Mouse (Mus musculus) midbrain, postnatal 0 days (tissue): ENCODE data around the gene Maml3. TPM values are rescaled to one million over a fixed set of nuclear protein-coding genes. Genes with fewer than 3 reads are reported as not detected.

ENCODE experiments used
- ATAC-seq: fragments of 200-750 bp; cut with Nextera tagmentation; 2 replicates; pipeline ENCODE4 v1.8.0; 2017; ENCODE audit warnings: moderate number of reproducible peaks, mild to moderate bottlenecking, moderate TSS enrichment, moderate library complexity; ENCODE audit not compliant: low FRiP score
- DNase-seq: peaks from one replicate; pipeline ENCODE4 v3.0.0-alpha.2; 2015; ENCODE audit warnings: low spot score
- H3K27ac ChIP-seq: fragments of 300-500 bp; sonication (generic); 2 replicates; pipeline ENCODE4 v1.5.1; 2014; ENCODE audit warnings: low read depth, mild to moderate bottlenecking, low read length, mixed read lengths
- H3K27me3 ChIP-seq: fragments of 300-500 bp; sonication (generic); 2 replicates; pipeline ENCODE4 v1.6.1; 2014; ENCODE audit warnings: low read length, control low read depth, mixed read lengths; ENCODE audit not compliant: insufficient read depth
- H3K36me3 ChIP-seq: fragments of 300-500 bp; sonication (generic); 2 replicates; pipeline ENCODE4 v1.6.1; 2014; ENCODE audit warnings: low read length, control low read depth, mixed read lengths; ENCODE audit not compliant: insufficient read depth
- H3K4me1 ChIP-seq: fragments of 300-500 bp; sonication (generic); 2 replicates; pipeline ENCODE4 v1.6.1; 2014; ENCODE audit warnings: mild to moderate bottlenecking, control low read depth, antibody characterized with exemption, low read length, mixed read lengths; ENCODE audit not compliant: insufficient read depth
- H3K4me2 ChIP-seq: fragments of 300-500 bp; sonication (generic); 2 replicates; pipeline ENCODE4 v1.6.1; 2014; ENCODE audit warnings: low read depth, mild to moderate bottlenecking, low read length, mixed read lengths; ENCODE audit not compliant: poor library complexity, severe bottlenecking
- H3K4me3 ChIP-seq: fragments of 300-500 bp; sonication (generic); 2 replicates; pipeline ENCODE4 v1.5.1; 2014; ENCODE audit warnings: low read depth, mild to moderate bottlenecking, low read length, moderate library complexity
- H3K9ac ChIP-seq: fragments of 300-500 bp; sonication (generic); replicated peaks from 2 replicates; pipeline ENCODE4 v1.6.1; 2014; ENCODE audit warnings: mild to moderate bottlenecking, low read length, moderate library complexity, mixed read lengths; ENCODE audit not compliant: poor library complexity, severe bottlenecking
- H3K9me3 ChIP-seq: fragments of 300-500 bp; sonication (generic); 2 replicates; pipeline ENCODE4 v1.6.1; 2016; ENCODE audit warnings: low read length, control low read depth
- CTCF ChIP-seq: IDR thresholded peaks from 2 replicates; pipeline ENCODE4 v1.5.1; 2016; ENCODE audit warnings: antibody characterized with exemption, mild to moderate bottlenecking
- WGBS: fragments of 180-500 bp; shearing (Covaris S2); extraction: QIAGEN DNeasy Blood & Tissue Kit; methylation state at CpG from one replicate; pipeline ENCODE4 v1.1.7; 2014; 5-methylcytosine and 5-hydroxymethylcytosine counted together
- polyA plus RNA-seq: library from polyadenylated mRNA; unstranded; fragments of >200 nt; fragmentation: Nextera tagmentation; extraction: Ambion mirVana; gene quantifications from 2 replicates; pipeline ENCODE4 v1.2.1, GENCODE M21; 2015
- total RNA-seq: library from RNA; depleted of rRNA; stranded (reverse); fragments of >200 nt; gene quantifications from 2 replicates; pipeline ENCODE4 v1.2.3, GENCODE M21; 2014

The Maml3 gene
- total and polyA plus RNA-seq, 2 experiments from 2014 or later, result 3.9 to 20.2 TPM

GRCm38 (mm10) chr3:51661880-51662550 lies 442.9 kb downstream of the Maml3 start:
- Histone ChIP-seq H3K36me3 (no peaks in the 10 kb centered on the region), H3K4me2 (no peak overlapping the region), H3K4me3 (no peak overlapping the region), H3K9ac (no peak overlapping the region), H3K4me1 (no peaks in the 10 kb centered on the region), H3K9me3 (no peaks in the 10 kb centered on the region), H3K27ac (no peak overlapping the region), H3K27me3 (no peaks in the 10 kb centered on the region)
- DNase-seq (no peak), ATAC-seq (no peak)
- WGBS, result 84% methylated on average over 11 of the region's 11 CpGs
- no peak for TF ChIP-seq CTCF

GRCm38 (mm10) chr3:51661376-51661775 lies 443.5 kb downstream of the Maml3 start:
- DNase-seq (no peak), ATAC-seq (no peak)
- Histone ChIP-seq H3K9me3 (no peaks in the 10 kb centered on the region), H3K27ac (no peak overlapping the region), H3K27me3 (no peaks in the 10 kb centered on the region), H3K36me3 (no peaks in the 10 kb centered on the region), H3K4me2 (no peak overlapping the region), H3K4me3 (no peak overlapping the region), H3K9ac (no peak overlapping the region), H3K4me1 (no peaks in the 10 kb centered on the region)
- TF ChIP-seq CTCF, result no peak
- WGBS, result 67% methylated on average over 5 of the region's 5 CpGs

GRCm38 (mm10) chr3:51660821-51661276 lies 444.0 kb downstream of the Maml3 start:
- Histone ChIP-seq H3K4me1 (no peaks in the 10 kb centered on the region), H3K9ac (no peak overlapping the region), H3K36me3 (no peaks in the 10 kb centered on the region), H3K27ac (no peak overlapping the region), H3K9me3 (no peaks in the 10 kb centered on the region), H3K4me2 (no peak overlapping the region), H3K27me3 (no peaks in the 10 kb centered on the region), H3K4me3 (no peak overlapping the region)
- WGBS, result 76% methylated on average over 3 of the region's 3 CpGs
- ATAC-seq (no peak), DNase-seq (no peak)
- TF ChIP-seq CTCF, result no peak

GRCm38 (mm10) chr3:51660060-51660459 lies 444.8 kb downstream of the Maml3 start, which contains the start of gene Mgst2:
Gene Mgst2, plus strand, starts transcription at chr3:51660360.
- ATAC-seq, result no peak
- TF ChIP-seq CTCF, result no peak
- H3K4me3 ChIP-seq, result no peak within 1 kb of the TSS
- H3K27ac ChIP-seq, result no peak within 1 kb of the TSS
- WGBS, result 61% methylated on average over 4 of the region's 4 CpGs
- H3K36me3 ChIP-seq, result no peaks in the 10 kb centered on the region
- H3K4me1 ChIP-seq, result no peaks in the 10 kb centered on the region
- no peak for DNase-seq
- H3K9me3 ChIP-seq, result no peaks in the 10 kb centered on the region
- no peak within 1 kb of the TSS for H3K4me2 ChIP-seq
- no peak within 1 kb of the TSS for H3K9ac ChIP-seq
- no peaks in the 10 kb centered on the region for H3K27me3 ChIP-seq

- Histone ChIP-seq H3K36me3 (no peaks in the 10 kb centered on the region), H3K4me3 (no peak overlapping the region), H3K27ac (no peak overlapping the region), H3K9me3 (no peaks in the 10 kb centered on the region), H3K9ac (no peak overlapping the region), H3K27me3 (no peaks in the 10 kb centered on the region), H3K4me2 (no peak overlapping the region), H3K4me1 (no peaks in the 10 kb centered on the region)
- ATAC-seq, result no peak
- no peak for TF ChIP-seq CTCF
- WGBS, result 83% methylated on average over 5 of the region's 5 CpGs
- no peak for DNase-seq
These were observed 445.5 kb downstream of the Maml3 start for GRCm38 (mm10) chr3:51659415-51659814.

GRCm38 (mm10) chr3:51654303-51655055 lies 450.4 kb downstream of the Maml3 start:
- H3K9me3 ChIP-seq, result no peaks in the 10 kb centered on the region
- H3K27me3 ChIP-seq, result no peaks in the 10 kb centered on the region
- H3K36me3 ChIP-seq, result no peaks in the 10 kb centered on the region
- H3K4me3 ChIP-seq, result no peak overlapping the region
- WGBS, result 80% methylated on average over 6 of the region's 6 CpGs
- ATAC-seq (no peak), DNase-seq (no peak)
- no peak for TF ChIP-seq CTCF
- no peak overlapping the region for H3K9ac ChIP-seq
- no peak overlapping the region for H3K4me2 ChIP-seq
- no peaks in the 10 kb centered on the region; the same call in 1 of the 2 replicates for H3K4me1 ChIP-seq
- no peak overlapping the region for H3K27ac ChIP-seq
